Mouse (Mus musculus): ENCODE results near the gene Hsf4. TPM values are rescaled to one million over a fixed set of nuclear protein-coding genes. Genes with fewer than 3 reads are reported as not detected.

Hsf4 gene
- total RNA-seq, 2 experiments from 2014 or later: not detected

DNA sequence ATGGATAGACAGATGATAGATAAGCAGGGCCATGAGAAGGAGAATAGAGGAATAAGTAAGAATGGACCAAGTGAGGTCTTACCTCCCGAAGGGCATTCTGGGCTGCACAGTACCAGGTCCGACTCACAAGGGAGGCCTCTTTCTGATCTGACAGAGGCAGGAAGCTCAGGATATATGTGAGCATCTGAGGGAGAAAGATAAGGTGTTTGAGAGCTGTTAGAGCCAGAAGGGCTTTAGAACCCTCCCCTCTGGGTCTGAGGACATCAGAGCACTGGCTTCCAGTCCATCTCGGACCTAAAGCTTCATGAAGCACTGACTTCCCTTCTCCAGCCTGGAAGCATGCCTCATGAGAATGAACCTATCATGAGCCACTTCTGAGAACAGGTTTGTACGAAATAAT is 53.6 kb downstream of the Hsf4 start:
- ATAC-seq (replicated peaks; ENCODE audit: low FRiP score, poor library complexity, severe bottlenecking): peak; percentile 78

Other genes with a start within 250 kb of the Hsf4 start
- gene Ces3a, start 221.2 kb upstream of the Hsf4 start, total RNA-seq (2015; ENCODE audit: low replicate concordance): not detected in 2 replicates
- gene Ces3a, start 221.2 kb upstream of the Hsf4 start, total RNA-seq (2017; ENCODE audit: low replicate concordance): not detected in 2 replicates
- not detected in 2 replicates for gene Ces3b, start 186.0 kb upstream of the Hsf4 start, total RNA-seq (2015; ENCODE audit: low replicate concordance)
- not detected in 2 replicates for gene Ces3b, start 186.0 kb upstream of the Hsf4 start, total RNA-seq (2017; ENCODE audit: low replicate concordance)
- not detected in 2 replicates for gene Ces4a, start 138.0 kb upstream of the Hsf4 start, total RNA-seq (2015; ENCODE audit: low replicate concordance)
- gene Ces4a, start 138.0 kb upstream of the Hsf4 start, total RNA-seq (2017; ENCODE audit: low replicate concordance): not detected in 2 replicates
- 25.9 and 34.4 TPM in 2 replicates for gene Cbfb, start 99.1 kb upstream of the Hsf4 start, total RNA-seq (2015; ENCODE audit: low replicate concordance)
- gene Cbfb, start 99.1 kb upstream of the Hsf4 start, total RNA-seq (2017; ENCODE audit: low replicate concordance): 18.0 and 29.3 TPM in 2 replicates
- gene D230025D16Rik, start 44.7 kb upstream of the Hsf4 start, total RNA-seq (2015; ENCODE audit: low replicate concordance): 19.8 and 24.3 TPM in 2 replicates
- gene D230025D16Rik, start 44.7 kb upstream of the Hsf4 start, total RNA-seq (2017; ENCODE audit: low replicate concordance): 12.9 and 19.5 TPM in 2 replicates
- gene B3gnt9, start 14.6 kb upstream of the Hsf4 start, total RNA-seq (2015; ENCODE audit: low replicate concordance): 1.7 and 2.9 TPM in 2 replicates
- 0.77 TPM in 1 of 2 replicates, not detected in the other for gene B3gnt9, start 14.6 kb upstream of the Hsf4 start, total RNA-seq (2017; ENCODE audit: low replicate concordance)
- gene Tradd, start 5.2 kb upstream of the Hsf4 start, total RNA-seq (2015; ENCODE audit: low replicate concordance): 5.8 and 6.7 TPM in 2 replicates
- 2.7 TPM in 1 of 2 replicates, not detected in the other for gene Tradd, start 5.2 kb upstream of the Hsf4 start, total RNA-seq (2017; ENCODE audit: low replicate concordance)
- gene Fbxl8, start 5.2 kb upstream of the Hsf4 start, total RNA-seq (2015; ENCODE audit: low replicate concordance): 2.5 TPM in 1 of 2 replicates, not detected in the other
- gene Fbxl8, start 5.2 kb upstream of the Hsf4 start, total RNA-seq (2017; ENCODE audit: low replicate concordance): 0.08 TPM in 1 of 2 replicates, not detected in the other
- not detected in 2 replicates for gene Nol3, start 6.3 kb downstream of the Hsf4 start, total RNA-seq (2015; ENCODE audit: low replicate concordance)
- not detected in 2 replicates for gene Nol3, start 6.3 kb downstream of the Hsf4 start, total RNA-seq (2017; ENCODE audit: low replicate concordance)
- 1.7 TPM in 1 of 2 replicates, not detected in the other for gene 4931428F04Rik, start 20.1 kb downstream of the Hsf4 start, total RNA-seq (2015; ENCODE audit: low replicate concordance)
- gene 4931428F04Rik, start 20.1 kb downstream of the Hsf4 start, total RNA-seq (2017; ENCODE audit: low replicate concordance): 1.7 TPM in 1 of 2 replicates, not detected in the other
- gene Exoc3l, start 26.3 kb downstream of the Hsf4 start, total RNA-seq (2015; ENCODE audit: low replicate concordance): 3.2 TPM in 1 of 2 replicates, not detected in the other
- 8.5 and 18.6 TPM in 2 replicates for gene Exoc3l, start 26.3 kb downstream of the Hsf4 start, total RNA-seq (2017; ENCODE audit: low replicate concordance)
- gene E2f4, start 27.9 kb downstream of the Hsf4 start, total RNA-seq (2015; ENCODE audit: low replicate concordance): 632 and 674 TPM in 2 replicates
- 268 and 326 TPM in 2 replicates for gene E2f4, start 27.9 kb downstream of the Hsf4 start, total RNA-seq (2017; ENCODE audit: low replicate concordance)
- gene Elmo3, start 35.8 kb downstream of the Hsf4 start, total RNA-seq (2015; ENCODE audit: low replicate concordance): 10.1 and 18.7 TPM in 2 replicates
- gene Elmo3, start 35.8 kb downstream of the Hsf4 start, total RNA-seq (2017; ENCODE audit: low replicate concordance): 14.0 and 21.9 TPM in 2 replicates
- gene Lrrc29, start 56.5 kb downstream of the Hsf4 start, total RNA-seq (2015; ENCODE audit: low replicate concordance): 23.4 and 26.8 TPM in 2 replicates
- 24.8 and 31.7 TPM in 2 replicates for gene Lrrc29, start 56.5 kb downstream of the Hsf4 start, total RNA-seq (2017; ENCODE audit: low replicate concordance)
- 67.9 and 68.8 TPM in 2 replicates for gene Tmem208, start 56.6 kb downstream of the Hsf4 start, total RNA-seq (2015; ENCODE audit: low replicate concordance)
- gene Tmem208, start 56.6 kb downstream of the Hsf4 start, total RNA-seq (2017; ENCODE audit: low replicate concordance): 18.1 and 30.2 TPM in 2 replicates
- 1.3 and 3.2 TPM in 2 replicates for gene Fhod1, start 78.2 kb downstream of the Hsf4 start, total RNA-seq (2015; ENCODE audit: low replicate concordance)
- 0.08 and 0.90 TPM in 2 replicates for gene Fhod1, start 78.2 kb downstream of the Hsf4 start, total RNA-seq (2017; ENCODE audit: low replicate concordance)
- 2.9 TPM in 1 of 2 replicates, not detected in the other for gene Slc9a5, start 79.0 kb downstream of the Hsf4 start, total RNA-seq (2015; ENCODE audit: low replicate concordance)
- gene Slc9a5, start 79.0 kb downstream of the Hsf4 start, total RNA-seq (2017; ENCODE audit: low replicate concordance): not detected in 2 replicates
- gene Plekhg4, start 103.5 kb downstream of the Hsf4 start, total RNA-seq (2015; ENCODE audit: low replicate concordance): not detected in 2 replicates
- not detected in 2 replicates for gene Plekhg4, start 103.5 kb downstream of the Hsf4 start, total RNA-seq (2017; ENCODE audit: low replicate concordance)
- not detected in 2 replicates for gene Kctd19, start 143.7 kb downstream of the Hsf4 start, total RNA-seq (2015; ENCODE audit: low replicate concordance)
- gene Kctd19, start 143.7 kb downstream of the Hsf4 start, total RNA-seq (2017; ENCODE audit: low replicate concordance): not detected in 2 replicates
- gene Lrrc36, start 143.8 kb downstream of the Hsf4 start, total RNA-seq (2015; ENCODE audit: low replicate concordance): 1.4 TPM in 1 of 2 replicates, not detected in the other
- 1.2 TPM in 1 of 2 replicates, not detected in the other for gene Lrrc36, start 143.8 kb downstream of the Hsf4 start, total RNA-seq (2017; ENCODE audit: low replicate concordance)
- gene Tppp3, start 201.7 kb downstream of the Hsf4 start, total RNA-seq (2015; ENCODE audit: low replicate concordance): 2.5 TPM in 1 of 2 replicates, not detected in the other
- 2.2 TPM in 1 of 2 replicates, not detected in the other for gene Tppp3, start 201.7 kb downstream of the Hsf4 start, total RNA-seq (2017; ENCODE audit: low replicate concordance)
- gene Zdhhc1, start 227.1 kb downstream of the Hsf4 start, total RNA-seq (2015; ENCODE audit: low replicate concordance): 2.5 TPM in 1 of 2 replicates, not detected in the other
- gene Zdhhc1, start 227.1 kb downstream of the Hsf4 start, total RNA-seq (2017; ENCODE audit: low replicate concordance): 0.39 TPM in 1 of 2 replicates, not detected in the other
- not detected in 2 replicates for gene Hsd11b2, start 249.0 kb downstream of the Hsf4 start, total RNA-seq (2015; ENCODE audit: low replicate concordance)
- gene Hsd11b2, start 249.0 kb downstream of the Hsf4 start, total RNA-seq (2017; ENCODE audit: low replicate concordance): not detected in 2 replicates

All from erythroid progenitor cell, adult 5-6 weeks (primary cell).